Mouse (Mus musculus) layer of hippocampus, adult 2 months (tissue): ENCODE measurements around the gene Olfr136. TPM values are rescaled to one million over a fixed set of nuclear protein-coding genes. Genes with fewer than 3 reads are reported as not detected.

Experiments used
- DNase-seq, 2 experiments: peaks; one replicate each; pipeline ENCODE4 v3.0.0; 2022; ENCODE audit warnings: low spot score in 2 of 2
- H3K27ac ChIP-seq: fragments of 200-600 bp; 2 replicates; pipeline ENCODE4 v1.8.1; 2022
- H3K4me3 ChIP-seq: fragments of 200-600 bp; 2 replicates; pipeline ENCODE4 v1.8.1; 2022; ENCODE audit warnings: mild to moderate bottlenecking
- CTCF ChIP-seq: fragments of 200-600 bp; conservative IDR thresholded peaks from 2 replicates; pipeline ENCODE4 v1.8.1; 2022; ENCODE audit warnings: antibody characterized with exemption, mild to moderate bottlenecking, moderate library complexity
- long read RNA-seq, 2 experiments: library from polyadenylated mRNA; stranded (forward); transcript quantifications; one replicate each; pipeline ENCODE4 v2.0.0; 2021; ENCODE audit warnings: borderline mapping rate in 2 of 2
- total RNA-seq, 2 experiments: library from RNA; stranded (reverse); gene quantifications; 2 replicates each; pipeline ENCODE4 v1.2.3; 2021

Gene Olfr136
- not detected for total RNA-seq
- long read RNA-seq, experiment 1 = 0 reads
- long read RNA-seq, experiment 2 = 0 reads

DNA sequence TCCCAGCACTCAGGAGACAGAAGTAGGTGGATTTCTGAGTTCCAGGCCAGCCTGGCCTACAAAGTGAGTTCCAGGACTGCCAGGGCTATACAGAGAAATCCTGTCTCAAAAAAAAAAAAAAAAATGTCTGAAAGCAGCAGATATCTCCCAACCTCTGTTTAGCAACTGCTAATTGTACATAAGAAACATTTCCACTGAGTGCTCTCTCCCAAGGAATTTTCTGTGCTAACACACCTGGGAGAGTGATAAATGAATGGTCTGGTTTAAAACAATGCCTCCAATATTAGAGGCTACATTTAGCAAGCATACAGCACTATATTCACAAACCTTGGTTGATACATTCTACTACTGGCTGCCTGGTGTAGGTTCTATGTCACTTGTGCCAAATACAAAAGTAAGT lies at the start of gene Olfr136:
Gene Olfr136 (plus strand): TSS at position 301 of the 400 bp plus-strand sequence.
- TF ChIP-seq CTCF = no peak
- DNase-seq = no peak
- Histone ChIP-seq H3K4me3 (no peak within 1 kb of the TSS), H3K27ac (no peak within 1 kb of the TSS)

DNA sequence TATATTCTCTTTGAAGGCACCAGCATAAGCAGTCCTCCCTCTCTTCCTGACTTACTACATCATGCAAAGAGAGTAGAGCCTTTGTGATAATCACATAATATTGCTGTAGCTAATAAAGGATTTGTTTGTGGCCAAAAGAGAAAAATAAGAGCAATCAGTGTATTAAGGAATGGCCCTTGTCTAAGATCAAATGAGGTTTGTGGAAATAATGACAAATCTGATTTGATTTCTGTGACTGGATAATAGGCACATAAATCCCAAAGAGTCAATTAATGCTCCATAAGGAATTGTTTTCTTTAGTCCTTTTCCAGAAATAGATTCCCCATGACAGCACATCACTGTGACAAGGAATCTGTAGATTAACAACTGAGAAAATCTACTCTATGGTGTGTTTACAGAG lies 22.2 kb upstream of the Olfr136 start, which contains the start of gene Olfr137:
Gene Olfr137 (minus strand): TSS at position 101 of the 400 bp plus-strand sequence.
- Histone ChIP-seq H3K27ac (no peak within 1 kb of the TSS), H3K4me3 (no peak within 1 kb of the TSS)
- no peak for DNase-seq
- TF ChIP-seq CTCF = no peak

Other genes starting within 250 kb of the Olfr136 start
- not detected for gene Olfr131, start 241.1 kb upstream of the Olfr136 start, total RNA-seq
- not detected for gene Olfr132, start 195.3 kb upstream of the Olfr136 start, total RNA-seq
- gene Olfr133, start 184.6 kb upstream of the Olfr136 start, total RNA-seq = not detected
- gene Olfr134, start 158.4 kb upstream of the Olfr136 start, total RNA-seq = not detected
- not detected for gene Olfr135, start 125.5 kb upstream of the Olfr136 start, total RNA-seq
- not detected for gene Olfr138, start 68.8 kb upstream of the Olfr136 start, total RNA-seq
- not detected for gene Olfr137, start 22.3 kb upstream of the Olfr136 start, total RNA-seq
- not detected for gene Esp36, start 90.4 kb downstream of the Olfr136 start, total RNA-seq
- gene Esp34, start 224.4 kb downstream of the Olfr136 start, total RNA-seq = not detected